Mouse (Mus musculus) neural tube, embryonic 15.5 days (tissue): ENCODE results near the gene Flywch1. TPM values are rescaled to one million over a fixed set of nuclear protein-coding genes. Genes with fewer than 3 reads are reported as not detected.
A peak's percentile ranks its signal among the peaks of the same experiment; 100 is the strongest.

Source experiments
- ATAC-seq: fragments of 200-750 bp; cut with Nextera tagmentation; 2 replicates; pipeline ENCODE4 v1.8.0; 2017; ENCODE audit warnings: mild to moderate bottlenecking, moderate TSS enrichment, moderate library complexity; ENCODE audit not compliant: low FRiP score
- H3K27ac ChIP-seq: fragments of 300-500 bp; sonication (generic); replicated peaks from 2 replicates; pipeline ENCODE4 v1.5.1; 2015; ENCODE audit warnings: mild to moderate bottlenecking, inconsistent platforms
- H3K27me3 ChIP-seq: fragments of 300-500 bp; sonication (generic); replicated peaks from 2 replicates; pipeline ENCODE4 v1.6.1; 2015; ENCODE audit warnings: inconsistent platforms
- H3K36me3 ChIP-seq: fragments of 300-500 bp; sonication (generic); 2 replicates; pipeline ENCODE4 v1.6.1; 2015; ENCODE audit warnings: inconsistent platforms
- H3K4me1 ChIP-seq: fragments of 300-500 bp; sonication (generic); 2 replicates; pipeline ENCODE4 v1.6.1; 2015; ENCODE audit warnings: inconsistent platforms
- H3K4me2 ChIP-seq: fragments of 300-500 bp; sonication (generic); 2 replicates; pipeline ENCODE4 v1.6.1; 2015; ENCODE audit warnings: inconsistent platforms, mild to moderate bottlenecking, moderate library complexity
- H3K4me3 ChIP-seq: fragments of 300-500 bp; sonication (generic); replicated peaks from 2 replicates; pipeline ENCODE4 v1.5.1; 2015; ENCODE audit warnings: mild to moderate bottlenecking, inconsistent platforms
- H3K9ac ChIP-seq: fragments of 300-500 bp; sonication (generic); replicated peaks from 2 replicates; pipeline ENCODE4 v1.6.1; 2015; ENCODE audit warnings: mild to moderate bottlenecking, inconsistent platforms
- H3K9me3 ChIP-seq: fragments of 300-500 bp; sonication (generic); replicated peaks from 2 replicates; pipeline ENCODE4 v1.6.1; 2016; ENCODE audit warnings: inconsistent platforms
- WGBS: fragments of 180-500 bp; shearing (Covaris S2); methylation state at CpG from one replicate; pipeline ENCODE4 v1.1.7; 2015; ENCODE audit warnings: mixed read lengths; 5-methylcytosine and 5-hydroxymethylcytosine counted together
- polyA plus RNA-seq: library from polyadenylated mRNA; unstranded; fragments of >200 nt; fragmentation: Nextera tagmentation; extraction: Ambion mirVana; gene quantifications from 2 replicates; pipeline ENCODE4 v1.2.1, GENCODE M21; 2015

The Flywch1 gene
- polyA plus RNA-seq, 1 experiment from 2014 or later, result 224 TPM

DNA sequence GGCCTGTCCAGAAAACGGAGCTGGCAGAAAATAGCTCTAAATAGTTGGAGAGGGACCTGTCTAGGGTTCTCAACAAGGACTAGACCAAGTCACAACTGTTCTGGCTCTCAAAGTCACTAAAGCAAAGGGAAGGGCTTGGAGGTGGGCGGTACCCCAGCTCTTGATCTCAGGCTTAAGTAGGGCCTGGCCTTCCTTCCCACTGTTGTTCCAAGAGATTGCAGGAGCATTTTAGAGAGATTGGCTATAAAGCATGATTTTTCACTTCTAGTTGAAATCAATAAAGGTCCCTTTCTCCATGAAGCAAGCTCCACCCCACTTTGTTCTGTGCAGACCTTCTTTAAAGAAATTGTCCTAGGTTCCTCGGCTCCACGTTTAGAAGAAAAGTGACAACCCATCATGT is 45.9 kb downstream of the Flywch1 start:
- no peaks in the 10 kb centered on the region for H3K9me3 ChIP-seq
- H3K4me2 ChIP-seq, result peak overlapping the region; percentile 96
- no peaks in the 10 kb centered on the region for H3K36me3 ChIP-seq
- peaks cover 11% of the 10 kb centered on the region for H3K4me1 ChIP-seq
- 59% methylated on average over 4 of the region's 4 CpGs for WGBS
- H3K27me3 ChIP-seq, result no peaks in the 10 kb centered on the region
- no peak for ATAC-seq
- peak overlapping the region; percentile 88 for H3K4me3 ChIP-seq
- peak overlapping the region; percentile 73 for H3K27ac ChIP-seq
- peak overlapping the region; percentile 44 for H3K9ac ChIP-seq

GRCm38 (mm10) chr17:23722376-23723125 is 48.9 kb downstream of the Flywch1 start, which contains the start of gene 1520401A03Rik:
TSS of gene 1520401A03Rik (minus strand) at chr17:23722783.
- H3K4me3 ChIP-seq, result no peak within 1 kb of the TSS
- H3K27me3 ChIP-seq, result no peaks in the 10 kb centered on the region
- H3K36me3 ChIP-seq, result no peaks in the 10 kb centered on the region
- H3K27ac ChIP-seq, result no peak within 1 kb of the TSS
- H3K4me2 ChIP-seq, result no peak within 1 kb of the TSS
- no peak within 1 kb of the TSS for H3K9ac ChIP-seq
- ATAC-seq, result no peak
- peaks cover 11% of the 10 kb centered on the region for H3K4me1 ChIP-seq
- H3K9me3 ChIP-seq, result no peaks in the 10 kb centered on the region
- whole genome bisulfite sequencing, result 74% methylated on average over 7 of the region's 7 CpGs

DNA sequence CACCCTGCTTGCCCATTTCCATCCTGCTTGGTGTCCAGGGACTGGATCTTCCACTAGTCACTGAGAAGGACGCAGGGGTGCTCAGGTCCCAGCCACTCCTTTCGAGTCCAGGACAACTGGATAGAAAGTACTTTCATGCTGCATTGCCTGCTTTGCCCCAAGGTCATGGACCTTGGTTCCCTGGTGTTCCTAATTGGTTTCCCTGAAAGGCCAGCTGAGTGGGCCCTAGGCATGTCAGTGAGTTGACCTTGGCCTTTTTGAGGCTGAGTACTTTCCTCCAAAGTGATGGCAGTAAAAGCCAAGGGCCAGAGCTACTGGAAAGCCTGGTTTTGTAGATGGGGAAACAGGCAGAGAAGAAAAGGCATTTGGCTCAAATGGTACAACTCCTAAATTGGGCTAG is 49.5 kb downstream of the Flywch1 start:
- Histone ChIP-seq H3K9me3 (no peaks in the 10 kb centered on the region), H3K4me3 (no peak overlapping the region), H3K27ac (no peak overlapping the region), H3K36me3 (no peaks in the 10 kb centered on the region), H3K27me3 (no peaks in the 10 kb centered on the region), H3K4me1 (peaks cover 9% of the 10 kb centered on the region), H3K4me2 (no peak overlapping the region), H3K9ac (no peak overlapping the region)
- no peak for ATAC-seq
- 83% methylated on average over 2 of the region's 2 CpGs for WGBS

- Histone ChIP-seq H3K9ac (no peak overlapping the region), H3K36me3 (no peaks in the 10 kb centered on the region), H3K4me3 (no peak overlapping the region), H3K9me3 (no peaks in the 10 kb centered on the region), H3K4me1 (no peaks in the 10 kb centered on the region), H3K27ac (no peak overlapping the region), H3K4me2 (no peak overlapping the region), H3K27me3 (0 out of 2 replicates have a peak, but pooled peaks cover under 1% of the 10 kb centered on the region)
- WGBS, result 0% methylated on average over 1 of the region's 1 CpGs
- ATAC-seq, result no peak
Measured at GRCm38 (mm10) chr17:23719455-23719854, 51.9 kb downstream of the Flywch1 start.

DNA sequence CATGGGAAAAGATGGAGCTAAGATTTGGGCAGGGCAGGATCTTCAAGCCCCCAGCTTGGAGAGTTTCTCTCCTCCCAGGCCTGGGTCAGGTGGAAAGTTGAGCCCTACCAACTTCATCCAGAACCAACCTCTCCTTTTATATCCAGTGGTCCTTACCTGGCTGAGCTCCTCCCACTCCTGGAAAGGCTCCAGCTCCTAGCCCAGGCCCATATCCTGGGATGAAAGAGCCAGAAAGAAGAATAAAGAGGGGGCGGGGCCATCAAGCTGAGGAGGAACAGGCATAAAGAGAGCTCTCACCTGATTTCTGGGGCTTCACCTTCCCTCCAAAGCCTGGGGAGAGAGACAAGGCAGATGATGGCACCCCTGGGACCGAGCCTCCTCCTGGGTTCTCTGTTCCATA is 54.4 kb downstream of the Flywch1 start:
- no peak overlapping the region for H3K4me2 ChIP-seq
- H3K9ac ChIP-seq, result no peak overlapping the region
- H3K9me3 ChIP-seq, result no peaks in the 10 kb centered on the region
- H3K4me3 ChIP-seq, result no peak overlapping the region
- WGBS, result 63% methylated on average over 2 of the region's 2 CpGs
- no peaks in the 10 kb centered on the region for H3K36me3 ChIP-seq
- H3K27me3 ChIP-seq, result 0 out of 2 replicates have a peak, but pooled peaks cover 2% of the 10 kb centered on the region
- ATAC-seq, result no peak
- H3K4me1 ChIP-seq, result no peaks in the 10 kb centered on the region
- no peak overlapping the region for H3K27ac ChIP-seq

DNA sequence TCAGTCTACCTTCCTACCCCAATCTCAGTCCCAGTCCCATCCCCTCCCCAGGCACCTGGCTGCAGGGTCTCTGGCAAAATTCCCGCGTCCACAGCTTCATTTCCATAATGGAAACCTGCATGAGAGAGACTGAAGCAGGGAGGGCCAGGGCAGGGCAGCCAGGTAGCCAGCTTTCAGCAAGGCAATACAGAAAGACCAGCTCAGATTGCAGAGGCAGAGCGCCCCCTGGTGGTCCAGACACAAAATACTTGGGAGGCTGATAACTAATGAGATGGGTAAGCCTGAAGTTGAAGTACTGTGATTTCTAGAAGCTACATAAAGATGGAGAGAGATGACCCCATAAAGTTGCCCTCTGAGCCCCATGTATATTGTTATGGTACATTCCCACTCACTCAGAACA is 65.2 kb downstream of the Flywch1 start:
- Histone ChIP-seq H3K36me3 (no peaks in the 10 kb centered on the region), H3K4me3 (no peak overlapping the region), H3K4me1 (no peaks in the 10 kb centered on the region), H3K27ac (no peak overlapping the region), H3K9ac (no peak overlapping the region), H3K4me2 (no peak overlapping the region), H3K9me3 (no peaks in the 10 kb centered on the region), H3K27me3 (peaks cover 10% of the 10 kb centered on the region)
- ATAC-seq, result no peak
- 0% methylated on average over 3 of the region's 3 CpGs for WGBS

- ATAC-seq, result no peak
- H3K4me2 ChIP-seq, result no peak overlapping the region
- H3K27me3 ChIP-seq, result peaks cover 10% of the 10 kb centered on the region
- WGBS, result 81% methylated on average over 7 of the region's 7 CpGs
- H3K4me3 ChIP-seq, result no peak overlapping the region
- no peak overlapping the region for H3K9ac ChIP-seq
- H3K36me3 ChIP-seq, result no peaks in the 10 kb centered on the region
- H3K27ac ChIP-seq, result no peak overlapping the region
- H3K9me3 ChIP-seq, result no peaks in the 10 kb centered on the region
- no peaks in the 10 kb centered on the region for H3K4me1 ChIP-seq
Measured at GRCm38 (mm10) chr17:23705525-23706104, 65.8 kb downstream of the Flywch1 start.

GRCm38 (mm10) chr17:23704741-23705140 is 66.7 kb downstream of the Flywch1 start:
- WGBS, result 42% methylated on average over 7 of the region's 7 CpGs

DNA sequence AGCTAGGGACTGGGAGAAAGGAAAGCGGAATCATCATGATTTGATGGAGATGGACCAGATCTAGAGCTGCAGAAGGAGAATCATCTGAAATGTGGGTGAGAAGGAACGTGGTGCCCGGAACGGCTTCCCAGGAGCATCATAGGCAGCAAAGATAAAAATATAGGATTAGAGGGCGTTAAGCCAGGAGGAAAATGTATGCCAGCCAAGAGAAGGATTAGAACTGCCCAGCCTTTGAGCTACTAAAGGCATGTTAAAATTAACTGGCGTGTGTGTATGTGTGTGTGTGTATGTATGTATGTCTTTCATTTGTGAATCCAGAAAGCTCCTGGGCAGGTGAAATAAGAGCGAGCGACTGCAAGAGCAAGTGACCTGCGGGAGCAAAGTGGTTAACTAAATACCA is 68.1 kb downstream of the Flywch1 start:
- no peak for ATAC-seq
- WGBS, result 90% methylated on average over 9 of the region's 9 CpGs
- peaks cover 12% of the 10 kb centered on the region for H3K4me1 ChIP-seq
- no peaks in the 10 kb centered on the region for H3K36me3 ChIP-seq
- no peak overlapping the region for H3K4me3 ChIP-seq
- H3K27ac ChIP-seq, result no peak overlapping the region
- peaks cover 20% of the 10 kb centered on the region for H3K27me3 ChIP-seq
- no peaks in the 10 kb centered on the region for H3K9me3 ChIP-seq
- no peak overlapping the region for H3K9ac ChIP-seq
- no peak overlapping the region for H3K4me2 ChIP-seq

More at GRCm38 (mm10) chr17:23704741-23705140, 66.7 kb downstream of the Flywch1 start:
- no peak for ATAC-seq
- Histone ChIP-seq H3K9me3 (no peaks in the 10 kb centered on the region), H3K9ac (no peak overlapping the region), H3K4me3 (no peak overlapping the region), H3K27me3 (peaks cover 10% of the 10 kb centered on the region), H3K36me3 (no peaks in the 10 kb centered on the region), H3K4me1 (peaks cover 4% of the 10 kb centered on the region), H3K4me2 (no peak overlapping the region), H3K27ac (no peak overlapping the region)

Other genes with a start within 250 kb of the Flywch1 start
- 16.0 and 16.4 TPM in 2 replicates for gene Zfp213, start 207.4 kb downstream of the Flywch1 start, polyA plus RNA-seq
- gene Zfp13, start 172.1 kb downstream of the Flywch1 start, polyA plus RNA-seq, result 22.6 and 24.9 TPM in 2 replicates
- not detected in 2 replicates for gene Zscan10, start 170.7 kb downstream of the Flywch1 start, polyA plus RNA-seq
- 2.1 and 2.5 TPM in 2 replicates for gene Mmp25, start 126.3 kb downstream of the Flywch1 start, polyA plus RNA-seq
- gene Bicdl2, start 111.1 kb downstream of the Flywch1 start, polyA plus RNA-seq, result 0.84 TPM in 1 of 2 replicates, not detected in the other
- 129 and 149 TPM in 2 replicates for gene Hcfc1r1, start 98.0 kb downstream of the Flywch1 start, polyA plus RNA-seq
- 44.1 and 45.1 TPM in 2 replicates for gene Thoc6, start 97.7 kb downstream of the Flywch1 start, polyA plus RNA-seq
- gene Tnfrsf12a, start 94.1 kb downstream of the Flywch1 start, polyA plus RNA-seq, result 9.1 and 9.5 TPM in 2 replicates
- gene Cldn6, start 92.4 kb downstream of the Flywch1 start, polyA plus RNA-seq, result 0.14 and 8.5 TPM in 2 replicates
- 1.1 TPM in 2 replicates for gene Cldn9, start 87.6 kb downstream of the Flywch1 start, polyA plus RNA-seq
- 0.23 and 0.27 TPM in 2 replicates for gene 1520401A03Rik, start 48.8 kb downstream of the Flywch1 start, polyA plus RNA-seq
- gene Pkmyt1, start 45.3 kb downstream of the Flywch1 start, polyA plus RNA-seq, result 17.5 and 26.7 TPM in 2 replicates
- gene Paqr4, start 30.7 kb downstream of the Flywch1 start, polyA plus RNA-seq, result 53.0 and 60.0 TPM in 2 replicates
- 1.3 and 6.9 TPM in 2 replicates for gene Kremen2, start 25.8 kb downstream of the Flywch1 start, polyA plus RNA-seq
- 74.8 and 94.6 TPM in 2 replicates for gene Flywch2, start 14.5 kb upstream of the Flywch1 start, polyA plus RNA-seq
- gene Srrm2, start 18.9 kb upstream of the Flywch1 start, polyA plus RNA-seq, result 479 and 502 TPM in 2 replicates
- gene Elob, start 57.5 kb upstream of the Flywch1 start, polyA plus RNA-seq, result 1,232 and 1,344 TPM in 2 replicates
- gene Prss33, start 64.5 kb upstream of the Flywch1 start, polyA plus RNA-seq, result not detected in 2 replicates
- gene Prss32, start 72.3 kb upstream of the Flywch1 start, polyA plus RNA-seq, result 0.50 and 1.1 TPM in 2 replicates
- 1.9 and 2.0 TPM in 2 replicates for gene Prss41, start 72.6 kb upstream of the Flywch1 start, polyA plus RNA-seq
- not detected in 2 replicates for gene Prss21, start 96.5 kb upstream of the Flywch1 start, polyA plus RNA-seq
- not detected in 2 replicates for gene Dcpp1, start 109.3 kb upstream of the Flywch1 start, polyA plus RNA-seq
- not detected in 2 replicates for gene Dcpp2, start 109.3 kb upstream of the Flywch1 start, polyA plus RNA-seq
- not detected in 2 replicates for gene Dcpp3, start 145.9 kb upstream of the Flywch1 start, polyA plus RNA-seq
- not detected in 2 replicates for gene Sbp, start 170.1 kb upstream of the Flywch1 start, polyA plus RNA-seq
- gene Sbpl, start 183.7 kb upstream of the Flywch1 start, polyA plus RNA-seq, result not detected in 2 replicates
- gene Prss30, start 209.0 kb upstream of the Flywch1 start, polyA plus RNA-seq, result 0.96 TPM in 1 of 2 replicates, not detected in the other
- not detected in 2 replicates for gene Prss22, start 226.5 kb upstream of the Flywch1 start, polyA plus RNA-seq